Mouse (Mus musculus): Measurements from ENCODE around the gene Kremen2. TPM values are rescaled to one million over a fixed set of nuclear protein-coding genes. Genes with fewer than 3 reads are reported as not detected.
"Not testable (repeated sequence)": the region's sequence is repeated elsewhere in the genome, so short reads cannot be mapped to it uniquely, and the experiment has no call there.

The Kremen2 gene
- polyA plus RNA-seq, 1 experiment from 2014 or later = 6.8 TPM

DNA sequence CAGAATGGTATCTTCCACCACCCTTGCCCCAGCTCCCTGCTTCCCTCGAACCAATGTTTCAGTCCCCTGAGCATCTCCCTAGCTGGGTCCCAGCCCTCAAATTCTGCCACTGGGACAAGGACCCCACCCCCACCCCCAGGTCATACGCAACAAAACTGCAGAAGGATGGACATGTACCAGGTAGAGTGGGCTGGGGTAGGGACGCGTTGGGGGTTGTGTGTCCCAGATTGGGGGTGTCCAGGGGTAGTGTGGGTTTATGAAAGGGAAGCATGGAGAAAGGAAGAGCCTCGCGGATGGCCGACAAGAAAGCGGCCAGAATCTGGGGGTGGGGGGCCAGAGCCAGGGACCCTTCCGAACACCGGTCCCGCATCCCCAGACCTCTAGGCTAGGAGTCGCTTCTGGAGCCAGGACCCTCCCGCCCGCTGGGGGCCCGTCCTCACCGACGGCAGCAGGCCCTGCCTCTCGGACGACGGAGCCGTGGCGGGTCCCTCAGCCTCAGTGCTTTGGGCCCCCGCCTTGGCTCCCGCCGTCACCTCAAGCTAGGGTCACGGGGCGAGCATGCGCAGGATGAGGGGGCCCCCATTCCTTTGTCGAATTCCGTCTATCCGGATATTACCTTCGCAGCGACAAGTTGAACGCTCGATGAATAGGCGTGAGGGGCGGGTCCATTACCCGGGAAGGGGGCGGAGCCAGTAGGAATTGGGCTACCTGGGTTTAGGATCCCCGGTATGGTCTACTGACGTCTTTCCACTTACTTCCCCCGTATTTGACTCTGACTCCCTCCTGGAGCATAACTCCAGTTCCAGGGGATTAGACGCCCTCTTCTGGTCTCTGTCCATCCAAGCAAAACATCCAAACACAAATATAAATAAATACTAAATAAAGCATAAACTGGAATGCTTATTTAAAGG, 40.2 kb upstream of the Kremen2 start, which contains the start of gene Flywch2:
Gene Flywch2, minus strand, starts transcription at position 521 of the 911 bp plus-strand sequence.
- H3K27me3 ChIP-seq (ENCODE audit: control insufficient read depth, insufficient read depth, low read length) = no peaks in the 10 kb centered on the region
- WGBS = 2% methylated on average over 39 of the region's 43 CpGs

DNA sequence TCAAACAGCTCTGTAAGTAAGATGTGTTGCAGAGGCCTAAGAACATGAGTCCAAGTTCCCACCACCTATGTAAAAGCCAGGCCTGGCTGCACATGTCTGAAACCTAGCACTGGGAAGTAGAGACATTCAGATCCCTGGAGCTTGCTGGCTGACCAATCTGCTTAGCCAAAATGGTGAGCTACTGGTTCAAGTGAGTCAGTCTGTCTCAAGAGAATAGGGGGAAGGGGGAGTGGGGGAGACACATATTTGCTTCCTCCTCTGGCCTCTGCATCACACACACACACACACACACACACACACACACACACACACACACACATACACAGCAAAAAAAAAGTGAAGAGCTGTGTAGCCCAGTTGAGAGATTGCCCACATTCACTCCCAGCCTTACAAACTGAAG, 37.7 kb upstream of the Kremen2 start:
- Histone ChIP-seq H3K4me3 (ENCODE audit: low read depth, low read length) (no peak overlapping the region), H3K4me1 (ENCODE audit: control insufficient read depth, insufficient read depth, low read length) (0 out of 2 replicates have a peak, but pooled peaks cover 3% of the 10 kb centered on the region), H3K9ac (ENCODE audit: low read length) (no peak overlapping the region), H3K27ac (ENCODE audit: low read depth, low read length) (no peak overlapping the region), H3K4me2 (ENCODE audit: low read depth) (no peak overlapping the region), H3K27me3 (ENCODE audit: control insufficient read depth, insufficient read depth, low read length) (no peaks in the 10 kb centered on the region), H3K36me3 (ENCODE audit: control insufficient read depth, insufficient read depth, low read length) (no peaks in the 10 kb centered on the region; the same call in 1 of the 2 replicates), H3K9me3 (ENCODE audit: control insufficient read depth, low read length) (no peaks in the 10 kb centered on the region)
- no peak for ATAC-seq (ENCODE audit: insufficient read depth, low FRiP score, low TSS enrichment)
- DNase-seq (ENCODE audit: low spot score) = no peak

More for the DNA sequence above, 40.2 kb upstream of the Kremen2 start, which contains the start of gene Flywch2:
- Histone ChIP-seq H3K9me3 (ENCODE audit: control insufficient read depth, low read length) (no peaks in the 10 kb centered on the region), H3K4me1 (ENCODE audit: control insufficient read depth, insufficient read depth, low read length) (peaks cover 5% of the 10 kb centered on the region; the same call in 1 of the 2 replicates), H3K4me2 (ENCODE audit: low read depth) (peak within 1 kb of the TSS; percentile 59), H3K27ac (ENCODE audit: low read depth, low read length) (0 out of 2 replicates have a peak within 1 kb of the TSS, but pooled peaks have one; percentile 56), H3K9ac (ENCODE audit: low read length) (peak within 1 kb of the TSS; percentile 75), H3K36me3 (ENCODE audit: control insufficient read depth, insufficient read depth, low read length) (no peaks in the 10 kb centered on the region), H3K4me3 (ENCODE audit: low read depth, low read length) (peak within 1 kb of the TSS; percentile 47)
- peak; percentile 71 for ATAC-seq (ENCODE audit: insufficient read depth, low FRiP score, low TSS enrichment)
- DNase-seq (ENCODE audit: low spot score) = peak; percentile 84

DNA sequence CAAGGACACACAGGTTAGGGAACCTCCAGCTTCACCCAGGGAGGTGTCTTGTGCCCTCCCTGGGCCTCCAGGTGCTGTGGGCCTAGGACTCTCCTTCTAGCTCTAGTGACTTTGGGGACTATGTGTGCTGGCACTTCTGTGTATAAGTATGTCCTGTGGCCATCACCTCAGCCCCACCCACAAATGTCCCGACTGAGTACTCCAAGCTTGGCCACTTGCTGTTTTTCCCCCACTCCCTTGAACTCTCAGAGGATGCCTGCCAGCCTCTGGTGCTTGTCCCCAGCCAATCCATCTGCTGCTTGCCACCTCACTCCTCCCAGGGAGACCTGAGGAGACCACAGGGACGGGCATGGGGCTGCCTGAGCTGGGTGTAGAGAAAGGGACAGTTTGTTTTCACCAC, 32.8 kb upstream of the Kremen2 start:
- no peaks in the 10 kb centered on the region for H3K27me3 ChIP-seq (ENCODE audit: control insufficient read depth, insufficient read depth, low read length)
- H3K4me2 ChIP-seq (ENCODE audit: low read depth) = no peak overlapping the region
- no peak overlapping the region for H3K9ac ChIP-seq (ENCODE audit: low read length)
- no peak for DNase-seq (ENCODE audit: low spot score)
- no peaks in the 10 kb centered on the region; the same call in 1 of the 2 replicates for H3K36me3 ChIP-seq (ENCODE audit: control insufficient read depth, insufficient read depth, low read length)
- no peak overlapping the region for H3K27ac ChIP-seq (ENCODE audit: low read depth, low read length)
- WGBS = 79% methylated on average over 2 of the region's 2 CpGs
- H3K4me3 ChIP-seq (ENCODE audit: low read depth, low read length) = no peak overlapping the region
- ATAC-seq (ENCODE audit: insufficient read depth, low FRiP score, low TSS enrichment) = no peak
- H3K4me1 ChIP-seq (ENCODE audit: control insufficient read depth, insufficient read depth, low read length) = no peaks in the 10 kb centered on the region
- no peaks in the 10 kb centered on the region for H3K9me3 ChIP-seq (ENCODE audit: control insufficient read depth, low read length)

DNA sequence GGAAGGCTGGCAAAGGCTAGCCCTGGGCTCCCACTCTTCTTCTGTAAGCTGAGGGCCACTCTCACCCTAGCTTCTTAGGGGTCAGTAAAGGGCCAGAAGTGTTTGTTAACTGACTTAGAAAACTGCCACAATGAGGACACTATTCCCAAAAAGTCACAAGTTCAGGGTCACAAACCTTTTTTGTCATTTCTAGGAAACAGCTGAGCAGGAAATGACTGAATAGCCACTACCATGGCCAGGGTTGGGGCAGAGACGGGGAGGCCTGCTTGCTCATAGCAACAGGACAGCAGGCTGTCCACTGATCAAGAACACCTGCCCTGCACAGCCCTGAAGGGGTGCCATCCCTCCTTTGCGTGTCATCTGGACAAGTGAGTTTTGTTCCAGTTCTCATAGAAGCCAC, 31.5 kb upstream of the Kremen2 start:
- H3K4me2 ChIP-seq (ENCODE audit: low read depth) = no peak overlapping the region
- 82% methylated on average over 2 of the region's 2 CpGs for WGBS
- ATAC-seq (ENCODE audit: insufficient read depth, low FRiP score, low TSS enrichment) (no peak), DNase-seq (ENCODE audit: low spot score) (no peak)
- H3K9ac ChIP-seq (ENCODE audit: low read length) = no peak overlapping the region
- H3K9me3 ChIP-seq (ENCODE audit: control insufficient read depth, low read length) = no peaks in the 10 kb centered on the region
- H3K4me3 ChIP-seq (ENCODE audit: low read depth, low read length) = no peak overlapping the region
- H3K4me1 ChIP-seq (ENCODE audit: control insufficient read depth, insufficient read depth, low read length) = no peaks in the 10 kb centered on the region
- no peaks in the 10 kb centered on the region for H3K27me3 ChIP-seq (ENCODE audit: control insufficient read depth, insufficient read depth, low read length)
- no peaks in the 10 kb centered on the region; the same call in 1 of the 2 replicates for H3K36me3 ChIP-seq (ENCODE audit: control insufficient read depth, insufficient read depth, low read length)
- no peak overlapping the region for H3K27ac ChIP-seq (ENCODE audit: low read depth, low read length)

DNA sequence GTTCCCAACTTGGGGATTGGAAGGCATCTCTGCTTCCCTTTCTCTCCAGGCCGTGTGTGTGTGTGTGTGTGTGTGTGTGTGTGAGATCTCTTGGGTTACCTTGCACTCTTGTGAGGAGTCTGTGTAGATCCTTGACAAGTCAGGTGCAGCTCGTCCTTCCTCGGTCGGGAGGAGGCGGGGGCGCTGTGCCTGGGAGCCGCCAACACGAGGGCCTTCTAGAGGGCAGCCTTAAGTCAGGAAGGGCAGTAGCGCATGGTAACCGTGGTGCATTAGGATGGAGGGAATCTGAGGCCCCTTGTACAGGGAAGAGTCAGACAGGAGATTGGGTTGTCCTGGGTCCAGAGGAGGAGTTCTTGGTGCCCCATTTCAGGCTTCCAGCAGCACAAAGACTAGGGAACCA, 30.6 kb upstream of the Kremen2 start:
- H3K27ac ChIP-seq (ENCODE audit: low read depth, low read length) = no peak overlapping the region
- no peak overlapping the region for H3K4me3 ChIP-seq (ENCODE audit: low read depth, low read length)
- no peaks in the 10 kb centered on the region for H3K9me3 ChIP-seq (ENCODE audit: control insufficient read depth, low read length)
- no peaks in the 10 kb centered on the region for H3K27me3 ChIP-seq (ENCODE audit: control insufficient read depth, insufficient read depth, low read length)
- WGBS = 79% methylated on average over 10 of the region's 10 CpGs
- no peaks in the 10 kb centered on the region for H3K4me1 ChIP-seq (ENCODE audit: control insufficient read depth, insufficient read depth, low read length)
- no peak for DNase-seq (ENCODE audit: low spot score)
- ATAC-seq (ENCODE audit: insufficient read depth, low FRiP score, low TSS enrichment) = no peak
- H3K9ac ChIP-seq (ENCODE audit: low read length) = no peak overlapping the region
- H3K4me2 ChIP-seq (ENCODE audit: low read depth) = no peak overlapping the region
- H3K36me3 ChIP-seq (ENCODE audit: control insufficient read depth, insufficient read depth, low read length) = no peaks in the 10 kb centered on the region; the same call in 1 of the 2 replicates

DNA sequence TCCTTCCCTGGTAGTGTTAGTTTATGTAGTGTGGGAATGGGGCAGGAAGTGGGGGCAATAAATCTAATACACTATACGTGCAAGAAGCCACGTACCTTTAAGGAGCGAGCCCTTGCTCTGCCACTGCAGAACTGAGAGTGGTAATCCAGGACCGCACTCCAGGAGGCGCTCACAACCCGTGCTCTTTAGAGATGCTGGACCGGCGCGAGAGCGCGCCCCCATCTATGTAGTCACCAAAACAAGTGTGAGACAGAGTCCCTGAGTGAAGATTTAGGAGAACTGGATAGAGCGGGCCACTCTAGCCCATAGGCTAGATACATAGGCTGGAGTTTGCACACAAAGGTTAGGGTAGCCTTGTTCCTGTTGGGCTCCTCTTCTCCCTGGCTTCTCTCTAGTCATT, 28.5 kb upstream of the Kremen2 start:
- peaks cover 5% of the 10 kb centered on the region for H3K4me1 ChIP-seq (ENCODE audit: control insufficient read depth, insufficient read depth, low read length)
- 6% methylated on average over 12 of the region's 12 CpGs for WGBS
- H3K27ac ChIP-seq (ENCODE audit: low read depth, low read length) = no peak overlapping the region

DNA sequence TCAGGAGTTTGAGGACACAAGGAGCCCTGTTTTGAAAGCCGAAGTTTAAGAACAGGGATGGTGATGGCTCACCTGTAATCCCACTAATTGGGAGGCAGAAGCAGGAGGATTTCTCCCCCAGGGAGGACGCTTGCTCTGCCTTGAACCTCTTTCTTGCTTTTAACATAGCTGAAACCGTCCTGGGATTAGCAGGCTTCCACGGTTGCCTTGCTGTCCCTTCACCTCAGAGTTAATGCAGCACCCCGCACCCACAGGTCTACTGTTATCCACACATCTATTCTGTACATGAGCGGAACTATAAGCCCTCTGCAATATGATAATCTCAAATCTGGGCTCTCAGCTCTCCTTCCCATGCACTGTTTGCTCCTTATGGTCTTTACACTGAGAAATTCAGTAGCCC, 28.0 kb upstream of the Kremen2 start:
- no peak overlapping the region for H3K4me3 ChIP-seq (ENCODE audit: low read depth, low read length)
- no peak overlapping the region for H3K4me2 ChIP-seq (ENCODE audit: low read depth)
- no peak overlapping the region for H3K27ac ChIP-seq (ENCODE audit: low read depth, low read length)
- H3K27me3 ChIP-seq (ENCODE audit: control insufficient read depth, insufficient read depth, low read length) = no peaks in the 10 kb centered on the region
- no peak for ATAC-seq (ENCODE audit: insufficient read depth, low FRiP score, low TSS enrichment)
- DNase-seq (ENCODE audit: low spot score) = no peak
- no peaks in the 10 kb centered on the region for H3K9me3 ChIP-seq (ENCODE audit: control insufficient read depth, low read length)
- H3K36me3 ChIP-seq (ENCODE audit: control insufficient read depth, insufficient read depth, low read length) = no peaks in the 10 kb centered on the region; the same call in 1 of the 2 replicates
- H3K4me1 ChIP-seq (ENCODE audit: control insufficient read depth, insufficient read depth, low read length) = peaks cover 5% of the 10 kb centered on the region
- 79% methylated on average over 6 of the region's 6 CpGs for WGBS
- no peak overlapping the region for H3K9ac ChIP-seq (ENCODE audit: low read length)

More for the DNA sequence above, 28.5 kb upstream of the Kremen2 start:
- ATAC-seq (ENCODE audit: insufficient read depth, low FRiP score, low TSS enrichment) (peak; percentile 14; the same call in 1 of the 2 replicates), DNase-seq (ENCODE audit: low spot score) (peak; percentile 80)
- H3K9me3 ChIP-seq (ENCODE audit: control insufficient read depth, low read length) = no peaks in the 10 kb centered on the region
- H3K9ac ChIP-seq (ENCODE audit: low read length) = no peak overlapping the region
- no peaks in the 10 kb centered on the region; the same call in 1 of the 2 replicates for H3K36me3 ChIP-seq (ENCODE audit: control insufficient read depth, insufficient read depth, low read length)
- H3K27me3 ChIP-seq (ENCODE audit: control insufficient read depth, insufficient read depth, low read length) = no peaks in the 10 kb centered on the region
- H3K4me2 ChIP-seq (ENCODE audit: low read depth) = no peak overlapping the region
- H3K4me3 ChIP-seq (ENCODE audit: low read depth, low read length) = no peak overlapping the region

DNA sequence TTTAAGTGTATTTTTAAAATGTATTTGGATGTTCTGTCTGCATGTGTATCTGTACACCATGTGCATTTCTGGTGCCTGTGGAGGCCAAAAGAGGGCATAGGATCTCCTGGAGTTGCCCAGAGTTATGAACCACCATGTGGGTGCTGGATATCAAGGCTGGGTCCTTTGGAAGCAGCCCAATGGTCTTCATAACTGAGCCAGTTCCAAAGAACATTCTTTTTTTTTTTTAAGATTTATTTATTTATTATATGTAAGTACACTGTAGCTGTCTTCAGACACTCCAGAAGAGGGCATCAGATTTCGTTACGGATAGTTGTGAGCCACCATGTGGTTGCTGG, 26.6 kb upstream of the Kremen2 start:
- ATAC-seq (ENCODE audit: insufficient read depth, low FRiP score, low TSS enrichment); H3K9me3 ChIP-seq (ENCODE audit: control insufficient read depth, low read length): not testable (repeated sequence)
- peak overlapping the region; percentile 79; the same call in 1 of the 2 replicates for H3K4me3 ChIP-seq (ENCODE audit: low read depth, low read length)

More for the DNA sequence above, 26.6 kb upstream of the Kremen2 start:
- 54% methylated on average over 2 of the region's 2 CpGs for WGBS
- not testable (repeated sequence) for H3K4me1 ChIP-seq (ENCODE audit: control insufficient read depth, insufficient read depth, low read length); H3K27ac ChIP-seq (ENCODE audit: low read depth, low read length); H3K9ac ChIP-seq (ENCODE audit: low read length); H3K36me3 ChIP-seq (ENCODE audit: control insufficient read depth, insufficient read depth, low read length); H3K27me3 ChIP-seq (ENCODE audit: control insufficient read depth, insufficient read depth, low read length); DNase-seq (ENCODE audit: low spot score)
- peak overlapping the region; percentile 64 for H3K4me2 ChIP-seq (ENCODE audit: low read depth)
